Mouse (Mus musculus) heart, postnatal 0 days (tissue): Measurements from ENCODE around the gene Sf3b4.

Experiments
- CTCF ChIP-seq: IDR thresholded peaks from 2 replicates; pipeline ENCODE4 v1.5.1; 2016; ENCODE audit warnings: antibody characterized with exemption, control low read depth, low read depth
- EP300 ChIP-seq: IDR thresholded peaks from 2 replicates; pipeline ENCODE4 v1.6.1; 2016; ENCODE audit warnings: antibody characterized with exemption, low read depth

DNA sequence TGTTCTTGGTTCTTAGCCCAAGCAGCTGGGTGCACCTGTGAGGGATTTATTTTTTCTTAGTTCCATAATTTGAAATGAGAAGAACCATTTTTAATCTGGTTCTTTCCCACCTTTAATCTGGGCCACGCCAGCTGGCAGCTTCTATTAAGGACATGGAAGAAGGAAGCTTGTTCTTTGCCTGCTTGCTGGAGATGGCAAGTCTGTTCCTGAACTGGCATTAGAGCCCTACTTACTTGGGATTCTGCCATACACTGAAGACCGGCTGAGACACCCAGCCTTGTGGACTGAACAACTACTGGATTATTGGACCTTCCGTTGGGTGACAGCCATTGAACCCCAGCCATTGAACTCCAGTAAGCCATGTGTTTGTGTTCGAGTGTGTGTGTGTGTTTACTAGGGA lies 50.6 kb downstream of the Sf3b4 start:
- no peak for TF ChIP-seq CTCF
- no peak for TF ChIP-seq EP300
